Mouse (Mus musculus): ENCODE measurements around the gene Tmem50a.
A peak's percentile ranks its signal among the peaks of the same experiment; 100 is the strongest.

DNA sequence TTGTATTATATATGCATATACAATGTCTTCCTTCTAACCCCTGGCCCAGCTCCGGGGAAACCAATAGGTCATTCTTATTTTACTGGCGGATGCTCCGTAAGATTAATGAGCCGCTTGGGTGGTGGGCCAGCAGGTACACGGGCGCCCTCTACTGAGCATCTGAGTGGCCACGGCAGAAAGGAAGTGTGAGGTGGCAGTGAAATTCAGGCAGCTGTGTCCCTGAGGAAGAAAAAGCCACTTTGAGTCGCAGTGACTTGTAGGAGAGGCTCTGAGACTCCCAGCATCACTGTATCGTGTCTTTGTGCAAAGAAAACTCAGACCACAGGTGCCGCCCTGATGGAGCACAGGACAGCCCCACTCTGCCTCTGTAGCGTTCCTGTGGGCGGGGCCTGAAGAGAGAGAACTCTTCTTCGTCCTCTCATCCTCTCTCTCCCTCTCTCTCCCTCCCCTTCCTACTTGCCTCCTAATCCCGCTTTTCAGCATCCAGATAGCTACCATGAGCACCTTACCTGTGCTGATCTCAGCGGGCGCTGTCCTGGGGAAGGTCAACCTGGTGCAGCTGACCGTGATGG is 35.3 kb downstream of the Tmem50a start:
- TF ChIP-seq POLR2A (IDR thresholded peaks at IDR 0.05; ENCODE audit: borderline replicate concordance, extremely low read depth, low read depth, low read length), result no peak
- TF ChIP-seq CTCF (IDR thresholded peaks at IDR 0.05; ENCODE audit: insufficient read depth, low read length), result peak; percentile 67
